In the genomic region with DNA sequence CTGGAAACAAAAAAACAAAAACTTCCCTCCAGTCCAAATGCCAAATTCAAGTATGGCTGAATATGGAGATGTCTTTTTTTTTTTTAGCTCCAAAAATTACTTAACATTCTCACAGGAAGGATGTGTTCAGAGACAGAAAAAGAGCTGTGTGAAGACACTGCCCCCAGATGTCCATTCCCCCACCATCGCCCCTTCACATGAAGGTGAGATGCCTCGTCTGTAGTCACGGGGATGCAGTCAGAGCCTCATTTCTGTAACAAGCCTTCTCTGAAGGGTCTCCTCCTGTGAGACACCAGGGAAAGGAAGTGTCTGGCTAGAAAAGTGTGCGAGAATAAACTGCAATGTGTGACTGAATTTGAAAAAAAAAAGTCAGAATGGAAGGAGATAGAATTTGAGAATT, we compare ENCODE assay signal across 10 mouse cellular contexts.
"Had no signal": no experiment of that assay in that cellular context is flagged by ENCODE, and none has a peak within 500 bp of the region (broad histone marks: within the 10 kb centered on the region; RNA-seq: fewer than 3 reads in every experiment).

No protein-coding gene starts in this region.

- H3K36me3 ChIP-seq: liver, embryonic 13.5 days; midbrain, embryonic 13.5 days; stomach, embryonic 15.5 days had no signal

- H3K4me2 ChIP-seq: liver, embryonic 13.5 days; midbrain, embryonic 13.5 days; stomach, embryonic 15.5 days had no signal

- H3K4me3 ChIP-seq: liver, embryonic 13.5 days; midbrain, embryonic 13.5 days; stomach, embryonic 15.5 days had no signal

- DNase-seq: kidney, adult 11 months; kidney, adult 9 months; kidney, postnatal 14 days; liver; liver, embryonic 13.5 days; liver, postnatal 0 days; lung, postnatal 36 days; thymus, postnatal 36 days had no signal

- H3K9ac ChIP-seq: liver, embryonic 13.5 days; liver, postnatal 0 days; midbrain, embryonic 13.5 days; stomach, embryonic 15.5 days had no signal

- H3K27ac ChIP-seq: liver, embryonic 13.5 days; midbrain, embryonic 13.5 days; stomach, embryonic 15.5 days had no signal

- H3K27me3 ChIP-seq: liver, embryonic 13.5 days; midbrain, embryonic 13.5 days; stomach, embryonic 15.5 days had no signal

- H3K9me3 ChIP-seq: liver, embryonic 13.5 days; midbrain, embryonic 13.5 days; stomach, embryonic 15.5 days had no signal

- H3K4me1 ChIP-seq: liver, embryonic 13.5 days; midbrain, embryonic 13.5 days; stomach, embryonic 15.5 days had no signal
